Mouse (Mus musculus): ENCODE measurements around the gene Sept8.

Sept8 gene

DNA sequence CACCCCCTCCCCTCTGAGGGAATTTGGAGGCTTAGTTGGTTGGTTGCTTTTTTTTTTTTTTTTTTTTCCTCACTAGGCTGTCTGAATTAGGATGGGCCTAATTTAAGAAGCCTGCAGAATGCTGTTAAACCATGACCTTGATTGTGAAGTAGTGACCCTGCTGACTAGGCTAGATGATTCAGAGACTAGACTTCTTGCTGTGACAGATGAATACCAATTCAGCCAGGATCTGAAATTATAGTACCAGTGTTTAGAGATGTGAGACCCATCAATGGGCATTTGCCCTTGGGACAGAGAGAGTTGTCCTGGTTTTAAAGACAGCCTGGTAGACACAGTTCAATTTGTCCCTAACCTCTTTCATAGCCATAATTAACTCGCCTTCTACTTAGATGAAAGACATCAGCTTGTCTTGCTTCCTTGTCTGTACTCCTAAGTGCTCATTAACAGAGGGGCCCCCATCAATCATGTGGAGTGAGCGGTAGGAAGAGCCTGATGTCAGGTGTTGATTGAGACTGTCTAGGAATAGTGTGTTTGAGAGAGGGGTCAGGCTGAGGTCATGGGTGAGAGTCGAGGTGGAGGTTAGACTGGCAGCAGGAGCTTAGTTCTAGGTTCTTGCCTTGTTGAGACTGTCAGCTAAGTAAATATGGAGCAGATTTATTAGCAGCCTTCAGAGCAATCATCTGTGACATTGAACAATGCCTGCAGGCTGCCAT is 25.7 kb upstream of the Sept8 start:
- no peak for DNase-seq (ENCODE audit: extremely low read depth, low read depth, low spot score)

DNA sequence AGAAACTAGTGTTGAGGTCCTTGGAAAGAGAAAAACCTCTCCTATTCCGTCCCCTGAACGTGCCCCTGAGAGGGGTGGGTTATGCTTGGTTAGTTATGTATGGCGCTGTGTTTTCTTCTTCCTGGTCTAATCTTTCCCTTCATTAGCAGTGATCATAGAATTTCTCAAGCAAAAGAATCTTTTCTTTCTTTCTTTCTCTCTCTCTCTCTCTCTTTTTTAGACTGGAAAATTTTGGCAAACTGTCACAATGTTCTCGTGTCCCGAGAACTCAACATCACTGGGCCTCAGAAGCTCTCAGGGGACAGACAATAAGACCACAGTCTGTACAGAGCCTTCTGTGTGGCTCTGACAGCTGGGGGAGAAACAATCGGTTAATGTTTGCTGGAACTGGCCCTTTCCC is 23.6 kb upstream of the Sept8 start:
- no peak for DNase-seq (ENCODE audit: extremely low read depth, low read depth, low spot score)

DNA sequence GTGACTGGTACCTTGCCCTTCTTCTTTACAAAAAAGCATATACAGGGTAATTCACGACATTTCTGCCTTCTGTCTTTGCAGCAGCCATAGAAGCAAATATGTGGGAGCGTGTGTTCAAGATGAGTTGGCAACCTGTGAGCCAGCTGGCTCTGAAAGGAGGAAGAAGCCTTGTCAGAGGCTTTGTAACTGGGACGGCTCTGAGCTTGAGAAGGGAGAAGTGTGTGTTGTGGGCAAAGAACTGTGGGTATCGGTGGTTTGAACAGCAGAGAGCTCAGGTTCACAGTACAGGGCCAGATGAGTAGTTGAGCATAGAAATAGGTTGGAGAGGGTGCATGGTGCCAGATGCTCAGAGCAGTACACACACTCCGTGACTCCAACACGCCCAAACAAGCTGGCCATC is 22.1 kb upstream of the Sept8 start:
- no peak for DNase-seq (ENCODE audit: extremely low read depth, low read depth, low spot score)

DNA sequence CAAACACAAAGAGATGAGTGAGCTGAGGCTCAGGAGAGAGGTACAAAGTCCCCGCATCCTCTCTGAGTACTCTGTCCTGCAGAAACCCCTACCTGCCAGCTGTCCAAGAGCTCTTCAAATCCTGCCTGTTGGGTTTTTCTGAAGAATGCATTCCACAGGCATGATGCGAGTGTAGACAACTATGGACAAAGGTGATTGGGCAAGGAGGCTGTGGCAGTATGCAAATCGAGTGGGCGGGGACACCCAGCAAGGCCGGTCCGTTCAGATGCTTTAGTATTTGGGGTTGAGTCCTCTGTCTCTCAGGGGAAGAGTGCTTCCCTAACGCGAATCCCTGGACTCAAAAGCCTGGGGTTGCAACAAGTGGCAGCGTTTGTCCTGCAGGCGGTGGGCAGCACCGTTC is 18.5 kb upstream of the Sept8 start:
- DNase-seq (ENCODE audit: extremely low read depth, low read depth, low spot score) = peak; percentile 40

- no peak for DNase-seq (ENCODE audit: extremely low read depth, low read depth, low spot score)
Observed at GRCm38 (mm10) chr11:53502039-53502765, 16.9 kb upstream of the Sept8 start.

- no peak for DNase-seq (ENCODE audit: extremely low read depth, low read depth, low spot score)
Observed at GRCm38 (mm10) chr11:53503738-53504137, 15.3 kb upstream of the Sept8 start.

DNA sequence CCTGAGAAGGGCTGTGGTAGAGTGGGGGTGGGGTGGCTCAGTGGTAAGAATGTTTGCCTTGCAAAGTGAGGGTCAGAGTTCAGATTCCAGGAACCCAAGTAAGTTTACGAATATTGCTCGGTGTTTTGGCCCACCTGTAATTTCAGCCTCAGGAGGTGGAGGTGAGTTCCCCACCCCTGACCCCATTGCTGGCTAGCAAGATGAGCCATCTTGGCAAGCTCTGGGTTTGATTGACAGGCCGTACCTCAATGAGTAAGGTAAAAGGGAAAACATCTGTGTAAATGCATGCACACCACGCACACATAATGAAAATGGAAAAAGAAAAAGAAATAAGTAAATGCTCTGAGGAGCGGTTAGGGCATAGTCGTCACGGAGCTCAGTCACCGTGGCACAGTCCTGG is 14.7 kb upstream of the Sept8 start:
- no peak for DNase-seq (ENCODE audit: extremely low read depth, low read depth, low spot score)

DNA sequence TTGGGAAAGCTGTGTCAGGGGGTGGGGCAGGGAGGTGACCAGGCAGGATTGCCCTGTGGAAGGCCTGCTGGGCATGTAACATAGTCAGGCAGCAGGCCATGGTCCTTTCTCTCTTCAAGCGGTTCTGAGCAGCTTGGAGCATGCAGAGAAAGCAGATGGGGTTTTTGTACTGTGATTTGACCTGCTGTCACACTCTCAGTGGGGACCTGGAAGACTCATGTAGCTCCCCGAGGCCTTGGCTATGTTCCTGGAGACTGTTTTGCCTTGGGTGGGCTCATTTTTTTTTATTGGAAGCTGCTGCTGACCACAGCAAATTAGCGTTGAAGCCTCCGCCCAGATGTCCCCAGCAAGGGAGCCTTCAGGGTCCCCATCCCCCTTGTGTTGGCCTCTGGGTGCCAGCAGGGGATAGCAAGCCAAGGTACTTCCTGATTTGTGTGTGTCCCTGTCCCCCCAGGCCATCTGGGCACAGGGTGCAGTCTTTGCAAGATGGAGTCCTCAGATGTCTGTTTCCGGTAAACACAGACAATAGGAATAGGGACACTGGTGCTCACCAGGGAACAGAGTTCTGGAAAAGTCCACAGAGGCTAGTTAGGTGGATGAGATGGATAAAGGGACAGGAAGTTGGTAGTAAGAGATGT is 13.9 kb upstream of the Sept8 start:
- no peak for DNase-seq (ENCODE audit: extremely low read depth, low read depth, low spot score)

DNA sequence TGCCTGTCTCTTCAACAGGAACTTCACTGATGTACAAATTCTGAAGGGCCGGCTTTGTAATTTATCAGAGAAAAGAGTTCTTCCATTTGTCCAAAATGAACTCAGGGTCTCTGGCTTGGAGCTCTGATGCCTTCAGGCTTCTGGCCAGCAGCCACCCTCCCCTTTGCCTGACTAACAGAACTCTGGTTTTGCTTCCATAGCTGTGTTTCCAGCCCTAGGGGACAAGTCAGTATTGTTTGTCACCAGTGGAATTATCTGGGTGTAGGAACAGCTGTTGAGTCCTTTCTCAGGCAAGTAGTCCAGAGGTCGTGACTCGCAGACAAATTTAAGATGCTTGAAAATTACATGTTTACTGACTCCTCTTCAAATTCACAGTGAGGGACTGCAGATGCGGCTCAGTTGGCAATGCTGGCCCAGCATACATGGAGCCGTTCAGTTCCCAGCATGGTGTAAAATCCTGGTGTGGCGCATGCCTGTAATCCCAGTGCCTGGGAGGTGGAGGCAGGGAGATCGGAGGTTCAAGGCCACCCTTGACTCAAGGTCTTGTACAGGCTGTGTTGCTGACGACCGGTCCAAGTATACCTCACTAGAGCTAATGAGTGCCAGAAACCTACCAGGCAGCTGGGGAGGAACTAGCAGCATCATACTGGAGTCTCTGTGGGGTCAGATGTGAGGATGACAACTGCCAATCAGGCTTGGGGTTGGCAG is 11.8 kb upstream of the Sept8 start:
- DNase-seq (ENCODE audit: extremely low read depth, low read depth, low spot score) = no peak

DNA sequence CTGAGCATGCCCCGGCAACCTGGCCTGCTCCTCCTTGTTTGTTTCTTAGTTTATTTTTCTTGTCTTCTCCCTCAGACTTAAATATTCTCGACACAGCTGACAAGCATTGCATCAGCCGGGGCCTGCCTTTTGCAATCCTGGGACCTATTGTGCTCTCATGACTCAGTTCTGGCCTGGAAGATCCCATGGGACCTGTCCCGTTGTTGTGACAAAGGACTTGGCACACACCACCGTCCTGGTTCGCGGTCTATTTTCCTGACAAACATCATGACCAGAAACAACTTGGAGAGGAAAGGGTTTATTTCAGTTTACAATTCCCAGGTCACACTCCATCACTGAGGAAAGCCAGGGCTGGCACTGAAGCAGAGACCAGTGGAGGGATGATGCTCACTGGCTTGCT is 10.9 kb upstream of the Sept8 start:
- DNase-seq (ENCODE audit: extremely low read depth, low read depth, low spot score) = peak; percentile 42

GRCm38 (mm10) chr11:53508591-53508990 is 10.5 kb upstream of the Sept8 start:
- DNase-seq (ENCODE audit: extremely low read depth, low read depth, low spot score) = no peak

- no peak for DNase-seq (ENCODE audit: extremely low read depth, low read depth, low spot score)
Observed at GRCm38 (mm10) chr11:53510351-53510750, 8.7 kb upstream of the Sept8 start.

- DNase-seq (ENCODE audit: extremely low read depth, low read depth, low spot score) = no peak
Observed at GRCm38 (mm10) chr11:53516775-53517627, 2.1 kb upstream of the Sept8 start.

- DNase-seq (ENCODE audit: extremely low read depth, low read depth, low spot score) = no peak
Observed at GRCm38 (mm10) chr11:53518759-53519158, 298 bp upstream of the Sept8 start.

DNA sequence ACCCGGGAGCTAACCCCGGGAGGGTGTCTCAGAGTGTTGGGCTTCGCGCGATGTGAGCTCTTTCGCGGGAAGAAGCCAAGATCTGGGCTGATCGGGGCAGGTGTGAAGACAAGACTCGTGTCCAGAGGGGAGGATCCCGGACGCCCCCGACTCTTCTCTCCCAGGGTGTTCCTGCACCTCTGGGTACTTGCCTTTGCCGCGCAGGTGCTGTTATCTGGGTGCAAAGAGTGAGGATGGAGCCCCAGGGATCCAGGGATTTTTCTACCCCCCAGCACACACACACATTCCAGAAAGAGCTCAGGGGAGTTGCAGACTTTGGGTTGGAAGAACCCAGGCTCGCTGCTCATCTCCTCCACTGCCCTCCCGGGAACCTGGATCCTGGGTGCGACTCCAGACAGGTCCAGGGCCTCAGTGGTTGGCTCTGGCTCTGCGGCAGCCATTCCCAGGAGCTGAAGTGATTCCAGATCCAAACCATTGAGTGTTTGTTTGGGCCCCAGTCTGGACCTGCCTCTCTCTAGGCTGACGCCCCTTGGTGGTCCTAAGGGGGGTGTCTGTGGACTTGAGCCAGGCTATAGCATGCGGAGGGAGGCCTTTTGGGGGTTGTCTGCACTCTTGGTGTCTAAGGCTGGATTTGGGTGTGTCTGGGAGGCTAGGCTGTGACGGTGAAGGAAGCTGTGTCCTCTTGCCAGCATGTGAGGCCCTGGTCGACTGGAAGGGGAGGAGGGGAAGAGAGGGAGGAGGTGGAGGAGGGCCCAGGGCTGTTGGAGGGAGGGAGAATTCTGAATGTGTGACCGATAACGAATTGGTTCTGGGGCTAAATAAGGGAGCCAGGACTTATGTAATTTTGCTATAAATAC is 1.3 kb downstream of the Sept8 start:
- DNase-seq (ENCODE audit: extremely low read depth, low read depth, low spot score) = no peak

DNA sequence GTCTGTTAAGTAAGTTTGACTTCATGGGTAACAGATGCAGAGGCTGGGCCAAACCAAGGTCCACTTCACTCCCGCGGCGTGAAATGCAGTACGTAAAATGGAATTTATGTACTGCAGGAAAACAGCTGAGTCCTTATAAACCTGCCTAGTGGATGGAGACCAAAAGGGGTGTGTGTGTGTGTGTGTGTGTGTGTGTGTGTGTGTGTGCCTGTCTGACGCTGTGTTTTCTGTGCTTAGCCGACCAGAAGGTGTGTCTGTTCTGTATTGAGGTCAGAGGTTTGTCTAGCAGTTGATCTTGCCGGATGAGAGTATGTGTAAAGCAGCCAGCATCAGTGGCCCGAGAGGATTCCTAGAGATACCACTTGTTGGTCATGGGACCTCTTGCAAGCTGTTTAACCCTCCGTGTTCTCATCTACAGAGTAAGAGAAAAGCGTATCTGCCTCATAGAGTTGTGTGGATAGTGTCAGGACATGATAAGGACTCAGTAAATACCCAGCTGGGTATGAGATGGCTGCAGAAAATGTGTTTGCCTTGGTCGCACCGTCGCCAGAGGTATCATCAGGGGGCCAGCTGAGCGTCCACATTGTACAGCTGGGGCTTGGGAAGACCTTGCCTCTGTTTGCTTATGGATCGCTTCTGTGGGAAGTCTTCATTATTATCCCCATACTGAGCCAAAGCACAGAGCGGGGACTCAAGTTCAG is 2.2 kb downstream of the Sept8 start:
- no peak for DNase-seq (ENCODE audit: extremely low read depth, low read depth, low spot score)

DNA sequence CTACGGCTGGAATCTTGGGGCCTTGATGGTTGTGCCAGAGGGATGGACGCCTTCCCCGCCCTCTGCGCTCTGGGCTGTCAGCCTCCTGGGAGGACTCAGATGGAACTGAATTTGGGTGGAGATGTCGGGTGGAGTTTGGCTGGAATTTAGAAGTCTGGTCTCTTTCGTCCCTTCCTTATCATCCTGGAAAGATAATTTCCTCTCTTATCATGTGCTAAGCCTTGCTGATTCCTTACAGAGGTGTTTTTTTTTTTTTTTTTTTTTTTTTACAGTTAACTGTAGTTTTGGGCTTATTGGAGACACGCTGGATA is 2.7 kb downstream of the Sept8 start:
- DNase-seq (ENCODE audit: extremely low read depth, low read depth, low spot score) = no peak

DNA sequence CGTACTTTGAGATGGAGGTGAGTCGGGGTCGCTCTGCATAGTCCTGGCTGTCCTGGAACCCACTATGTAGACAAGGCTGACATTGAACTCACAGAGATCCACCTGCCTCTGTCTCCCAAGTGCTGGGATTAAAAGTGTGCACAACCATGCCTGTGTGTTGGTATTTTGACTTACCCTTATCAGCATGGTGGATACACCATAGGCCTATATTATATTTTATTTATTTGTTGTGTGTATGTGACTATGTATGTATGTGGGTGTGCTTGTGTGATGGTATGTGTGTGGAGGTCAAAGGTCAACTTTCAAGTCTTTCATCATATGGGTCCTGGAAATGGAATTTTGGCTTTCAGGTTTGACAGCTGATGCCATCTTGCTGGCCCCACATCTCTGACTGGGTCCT is 3.3 kb downstream of the Sept8 start:
- no peak for DNase-seq (ENCODE audit: extremely low read depth, low read depth, low spot score)

GRCm38 (mm10) chr11:53522930-53523329 is 3.9 kb downstream of the Sept8 start:
- no peak for DNase-seq (ENCODE audit: extremely low read depth, low read depth, low spot score)
